Mouse (Mus musculus): ENCODE results near the gene Ggt1. TPM values are rescaled to one million over a fixed set of nuclear protein-coding genes. Genes with fewer than 3 reads are reported as not detected.

The Ggt1 gene
- 3.9 and 4.7 TPM in 2 replicates for polyA plus RNA-seq (2012; rRNA removed)

GRCm38 (mm10) chr10:75561071-75561654 lies at the start of gene Ggt1:
Gene Ggt1, plus strand, starts transcription at chr10:75561604.

DNA sequence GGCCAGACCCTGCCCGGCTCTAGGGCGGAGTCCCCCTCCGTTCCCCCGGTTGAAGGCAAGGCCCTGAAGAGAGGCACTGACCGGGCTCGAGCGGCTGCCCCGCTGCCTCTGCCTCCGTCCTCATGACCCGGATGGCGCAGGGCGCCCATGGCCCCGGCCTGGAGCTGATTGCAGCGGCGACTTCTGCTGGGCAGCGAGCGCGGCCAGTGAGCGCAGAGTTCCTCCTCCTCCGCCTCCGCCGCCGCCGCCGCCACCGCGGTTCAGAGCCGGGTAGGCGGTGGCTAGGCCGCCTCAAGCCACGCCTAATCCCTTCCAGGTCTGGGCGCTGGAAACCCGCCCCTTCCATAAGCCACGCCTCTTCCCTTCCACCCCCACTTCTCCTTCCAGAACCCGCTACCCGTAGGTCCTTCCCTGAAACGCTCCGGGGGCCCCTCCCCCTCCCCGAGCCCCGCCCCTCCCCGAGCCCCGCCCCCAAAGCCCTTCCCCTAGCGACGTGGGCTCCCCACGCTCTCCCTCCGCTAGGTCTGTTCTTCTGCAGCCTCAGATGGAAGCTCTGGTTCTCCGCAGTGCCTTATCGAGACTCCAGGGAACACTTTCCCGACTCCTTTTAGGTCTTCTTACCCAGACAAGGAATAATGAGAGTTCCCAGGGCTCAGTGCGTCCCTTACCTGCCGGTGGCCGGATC lies 44.2 kb upstream of the Ggt1 start, which contains the start of gene Snrpd3:
Gene Snrpd3 (plus strand): TSS at position 479 of the 685 bp plus-strand sequence.

GRCm38 (mm10) chr10:75517758-75518143 lies 43.7 kb upstream of the Ggt1 start, which contains the start of gene Gucd1:
Gene Gucd1, minus strand, starts transcription at chr10:75517972.

DNA sequence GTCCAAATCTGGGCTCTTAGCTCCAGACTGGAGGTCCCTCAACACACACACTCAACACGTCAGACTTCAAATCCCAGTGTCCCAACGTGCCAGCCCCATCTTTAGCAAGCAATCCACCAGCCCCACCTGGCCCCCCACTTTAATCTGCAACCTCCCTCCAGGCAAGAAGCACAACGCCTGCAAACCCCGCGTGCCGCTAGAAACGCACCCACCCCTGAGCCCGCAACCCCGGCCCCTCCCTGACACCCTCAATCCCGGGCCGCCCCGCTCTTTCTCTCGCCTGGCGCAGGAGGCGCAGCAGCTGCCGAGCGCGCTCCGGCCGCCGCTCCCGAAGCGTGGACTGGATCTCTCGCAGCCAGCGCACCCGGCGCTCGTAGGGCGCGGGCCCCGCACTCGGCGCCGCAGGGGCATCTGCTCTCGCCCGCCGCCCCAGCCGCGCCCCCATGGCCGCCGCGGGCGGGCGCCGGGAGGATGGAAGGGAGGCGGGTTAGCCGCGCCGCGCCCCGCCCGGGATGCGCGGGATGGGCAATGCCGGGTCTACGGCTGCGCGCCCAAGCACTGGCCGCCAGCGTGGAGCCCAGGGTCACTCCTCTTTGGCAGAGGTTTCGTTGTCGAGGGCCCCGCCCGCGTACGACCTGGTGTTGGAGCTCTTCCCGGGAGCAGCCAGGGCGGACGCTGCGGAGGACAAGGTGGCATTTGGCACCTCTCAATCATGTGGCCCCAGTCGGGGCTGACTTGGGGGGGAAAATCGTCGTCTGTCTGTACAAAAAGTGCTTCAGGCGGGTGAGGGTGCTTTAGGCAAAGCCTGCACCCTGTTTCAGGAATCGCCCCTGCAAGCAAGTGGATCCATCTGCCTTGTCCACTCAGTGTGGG lies 1.5 kb upstream of the Ggt1 start, which contains the start of gene Lrrc75b:
Gene Lrrc75b (minus strand): TSS at position 655 of the 873 bp plus-strand sequence.

DNA sequence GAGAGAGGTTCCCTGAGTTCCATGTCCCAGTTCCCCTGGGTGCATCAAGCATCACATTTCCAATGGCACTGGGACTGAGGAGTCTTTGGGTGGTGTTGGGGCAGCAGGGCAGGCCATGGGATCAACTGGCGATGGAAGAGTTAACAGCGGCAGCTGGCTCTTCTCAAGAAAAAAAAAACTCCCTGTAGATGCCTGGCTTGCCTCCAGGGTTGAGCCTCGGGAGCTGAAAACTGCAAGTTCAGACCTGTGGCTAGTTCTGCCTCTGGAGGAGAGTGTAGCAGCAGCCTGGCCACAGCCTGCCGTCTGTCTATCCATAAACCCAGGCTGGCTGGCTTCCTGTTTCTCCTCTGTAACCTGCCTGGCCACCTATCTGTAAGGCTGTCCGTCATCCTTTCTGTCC lies 27.7 kb downstream of the Ggt1 start, which contains the start of gene Ggt5:
Gene Ggt5 (plus strand): TSS at position 212 of the 400 bp plus-strand sequence.

Other genes with a start within 250 kb of the Ggt1 start
- gene Adora2a, start 244.7 kb upstream of the Ggt1 start, polyA plus RNA-seq (2012; rRNA removed), result 1.5 and 1.7 TPM in 2 replicates
- gene Upb1, start 160.5 kb upstream of the Ggt1 start, polyA plus RNA-seq (2012; rRNA removed), result 7.2 and 9.0 TPM in 2 replicates
- 66.4 and 69.6 TPM in 2 replicates for gene Snrpd3, start 44.1 kb upstream of the Ggt1 start, polyA plus RNA-seq (2012; rRNA removed)
- 32.2 and 39.4 TPM in 2 replicates for gene Gucd1, start 43.6 kb upstream of the Ggt1 start, polyA plus RNA-seq (2012; rRNA removed)
- gene Lrrc75b, start 1.3 kb upstream of the Ggt1 start, polyA plus RNA-seq (2012; rRNA removed), result 0.02 and 0.07 TPM in 2 replicates
- gene Ggt5, start 27.7 kb downstream of the Ggt1 start, polyA plus RNA-seq (2012; rRNA removed), result 0.52 TPM in 2 replicates
- 0.94 and 1.1 TPM in 2 replicates for gene Susd2, start 82.4 kb downstream of the Ggt1 start, polyA plus RNA-seq (2012; rRNA removed)
- 8.7 and 12.0 TPM in 2 replicates for gene Cabin1, start 202.7 kb downstream of the Ggt1 start, polyA plus RNA-seq (2012; rRNA removed)
- 96.1 and 120 TPM in 2 replicates for gene Ddt, start 211.8 kb downstream of the Ggt1 start, polyA plus RNA-seq (2012; rRNA removed)
- 0.09 TPM in 1 of 2 replicates, not detected in the other for gene Gm20441, start 219.3 kb downstream of the Ggt1 start, polyA plus RNA-seq (2012; rRNA removed)
- 3.8 and 5.9 TPM in 2 replicates for gene Gstt3, start 219.8 kb downstream of the Ggt1 start, polyA plus RNA-seq (2012; rRNA removed)
- gene Gstt1, start 237.0 kb downstream of the Ggt1 start, polyA plus RNA-seq (2012; rRNA removed), result 55.5 and 69.9 TPM in 2 replicates

Measured in liver, embryonic 14 days (tissue).